Mouse (Mus musculus): ENCODE measurements around the gene Tex13c2. TPM values are rescaled to one million over a fixed set of nuclear protein-coding genes. Genes with fewer than 3 reads are reported as not detected.

Gene Tex13c2
- not detected for total RNA-seq (2021)
- long read RNA-seq, experiment 1: 0 reads
- long read RNA-seq, experiment 2: 0 reads

DNA sequence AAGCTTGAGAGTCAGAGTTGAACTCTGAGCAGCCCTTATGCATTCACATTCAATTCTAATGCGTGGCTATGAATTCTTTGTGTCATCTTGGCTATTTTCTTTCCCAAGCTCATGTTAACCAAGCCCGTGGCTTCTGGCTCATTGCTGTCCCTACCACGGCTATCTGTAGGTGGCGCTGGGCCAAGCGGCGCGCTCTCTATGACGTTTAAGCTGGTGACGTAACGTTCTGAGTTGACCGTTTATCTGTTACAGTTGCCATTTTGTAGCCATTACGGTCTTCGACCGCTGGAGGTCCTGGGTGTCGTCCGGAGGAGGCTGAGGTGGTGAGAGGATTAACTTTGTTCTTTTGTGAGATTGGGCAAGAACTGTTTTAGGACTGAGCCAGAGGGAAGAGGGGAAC lies at the start of gene Tex13c2:
Gene Tex13c2, plus strand, starts transcription at position 246 of the 400 bp plus-strand sequence.
- intact Hi-C loops (cut with DNase I; ENCODE audit: low total_unique reads): no loop called here
- no peak for DNase-seq

DNA sequence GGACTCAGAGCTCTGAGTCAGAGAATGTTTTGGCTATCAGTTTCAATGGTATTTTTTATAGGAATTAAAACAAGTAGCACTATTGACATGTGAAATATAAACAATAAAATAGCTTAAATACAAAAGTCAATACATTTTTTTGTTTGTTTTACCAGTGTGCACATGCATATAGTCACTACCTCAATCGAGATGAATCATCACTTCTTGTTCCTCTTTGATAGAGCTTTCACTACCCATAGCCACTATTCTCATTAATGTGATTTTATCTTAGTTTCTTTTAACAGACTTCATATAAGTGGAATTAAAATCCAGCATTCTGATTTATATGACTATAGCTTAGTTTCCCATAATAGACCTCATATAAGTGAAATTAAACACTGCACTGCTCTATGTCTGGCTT lies 39.2 kb upstream of the Tex13c2 start:
- intact Hi-C loops (cut with DNase I; ENCODE audit: low total_unique reads): no loop called here
- DNase-seq: no peak

DNA sequence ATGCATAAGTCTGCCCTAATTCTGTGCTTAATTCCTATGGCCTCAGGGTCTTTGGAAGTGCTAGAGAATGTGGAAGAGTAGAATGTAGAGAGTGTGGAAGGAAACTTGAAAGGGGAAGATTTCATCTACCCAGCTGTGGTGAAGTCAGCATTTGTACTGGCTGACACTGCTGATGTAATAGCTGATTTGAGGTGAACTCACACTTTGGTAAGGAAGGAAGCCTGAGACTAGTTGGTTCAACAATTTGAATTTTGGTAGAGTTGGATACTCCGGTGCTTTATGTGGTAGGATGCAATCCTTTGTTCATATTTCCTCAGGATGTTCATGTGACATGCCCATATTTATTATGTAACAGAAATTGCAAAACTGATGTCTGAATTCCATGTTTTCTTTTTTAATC lies 36.5 kb upstream of the Tex13c2 start:
- intact Hi-C loops (cut with DNase I; ENCODE audit: low total_unique reads): no loop called here
- DNase-seq: no peak

DNA sequence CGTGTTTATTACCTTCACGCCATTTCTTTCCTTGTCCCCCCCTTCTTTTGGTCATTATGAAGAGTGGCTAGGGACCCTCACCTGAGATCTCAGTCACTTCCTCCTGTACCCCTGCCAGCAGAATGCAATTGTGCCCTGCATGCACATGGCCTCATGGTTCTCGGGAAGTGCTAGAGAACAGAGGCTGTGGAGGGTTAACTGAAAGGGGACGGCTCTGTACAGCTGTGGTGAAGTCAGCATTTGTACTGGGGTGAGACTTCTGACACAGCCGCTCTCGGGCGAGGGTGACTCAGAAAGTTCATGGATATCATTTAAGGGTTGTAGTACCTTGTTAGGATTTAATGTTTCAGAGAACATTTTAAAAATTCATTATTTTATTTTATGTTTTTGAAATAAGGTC lies 35.0 kb upstream of the Tex13c2 start:
- DNase-seq: no peak
- intact Hi-C loops (cut with DNase I; ENCODE audit: low total_unique reads): no loop called here

DNA sequence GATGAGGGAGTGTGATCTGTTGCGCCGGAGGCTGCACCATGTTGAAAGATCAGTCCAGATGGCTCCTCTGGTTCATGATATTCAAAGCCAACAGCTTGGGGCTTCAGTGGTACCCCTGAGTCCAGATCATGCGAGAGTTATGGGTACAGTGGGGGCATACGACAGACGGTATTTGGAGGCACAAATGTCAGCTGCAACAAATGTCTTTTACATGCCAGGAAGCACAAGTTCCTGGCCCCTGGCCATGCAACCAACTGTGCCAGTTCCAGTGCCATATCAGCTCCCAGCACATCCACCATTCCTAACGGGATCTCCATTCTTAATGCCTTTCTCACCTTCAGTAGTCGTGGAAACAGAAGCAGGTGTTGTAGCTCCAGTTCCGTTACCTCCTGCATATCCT lies 845 bp downstream of the Tex13c2 start:
- no peak for DNase-seq
- intact Hi-C loops (cut with DNase I; ENCODE audit: low total_unique reads): no loop called here

DNA sequence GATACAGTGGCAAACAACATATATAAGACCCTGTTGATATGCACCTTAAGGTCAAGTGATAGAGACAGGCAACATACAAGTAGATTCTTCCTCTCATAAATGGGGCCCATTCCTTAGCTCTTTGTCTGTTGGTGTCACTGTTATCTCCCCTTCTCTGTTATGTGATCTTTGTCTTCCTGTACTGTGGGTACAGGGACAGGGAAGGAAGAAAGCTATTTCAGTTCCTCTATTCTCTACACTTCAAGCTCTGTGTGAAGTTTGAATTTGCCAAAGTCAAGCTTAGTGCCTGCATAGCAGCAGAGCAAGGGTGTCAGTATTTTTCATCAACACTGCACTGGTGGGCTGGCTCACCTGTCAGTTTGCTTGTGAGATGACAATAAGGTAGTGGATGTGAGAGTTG lies 11.0 kb downstream of the Tex13c2 start:
- DNase-seq: no peak
- intact Hi-C loops (cut with DNase I; ENCODE audit: low total_unique reads): no loop called here

DNA sequence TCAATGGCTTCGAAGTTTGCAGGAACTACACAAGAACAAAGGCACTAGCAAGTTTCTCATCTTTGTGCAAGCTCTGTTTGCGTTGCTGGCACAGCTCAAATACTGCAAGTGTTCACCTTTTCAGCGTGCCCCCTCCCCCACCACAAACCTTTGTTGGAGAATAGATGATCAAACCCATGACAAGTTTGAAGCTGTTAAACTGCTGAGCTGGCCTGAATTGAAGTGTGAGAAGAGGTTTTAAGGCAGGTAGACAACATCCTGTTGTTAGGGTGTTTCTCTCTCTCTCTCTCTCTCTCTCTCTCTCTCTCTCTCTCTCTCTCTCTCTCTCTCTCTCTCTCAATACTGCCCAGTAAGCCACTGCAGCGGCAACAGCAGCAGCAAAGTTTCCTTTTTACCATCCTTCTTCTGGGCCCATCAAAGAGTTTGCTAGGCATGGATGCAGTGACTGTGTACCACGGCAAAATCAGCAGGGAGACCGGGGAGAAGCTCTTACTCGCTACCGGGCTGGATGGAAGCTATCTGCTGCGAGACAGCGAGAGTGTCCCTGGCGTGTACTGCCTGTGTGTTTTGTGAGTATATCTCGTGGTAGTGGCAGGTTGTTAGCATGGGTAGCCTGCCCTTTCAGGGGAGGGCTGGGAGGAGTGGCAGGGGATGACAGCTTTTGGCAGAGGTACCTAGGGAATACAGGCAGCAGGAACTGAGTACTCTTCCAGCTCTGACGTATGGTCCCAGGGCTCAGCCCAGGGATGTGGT lies 13.0 kb downstream of the Tex13c2 start, which contains the start of gene Sh2d1a:
Gene Sh2d1a, plus strand, starts transcription at position 163 of the 753 bp plus-strand sequence.
- DNase-seq: no peak
- intact Hi-C loops (cut with DNase I; ENCODE audit: low total_unique reads): no loop called here

DNA sequence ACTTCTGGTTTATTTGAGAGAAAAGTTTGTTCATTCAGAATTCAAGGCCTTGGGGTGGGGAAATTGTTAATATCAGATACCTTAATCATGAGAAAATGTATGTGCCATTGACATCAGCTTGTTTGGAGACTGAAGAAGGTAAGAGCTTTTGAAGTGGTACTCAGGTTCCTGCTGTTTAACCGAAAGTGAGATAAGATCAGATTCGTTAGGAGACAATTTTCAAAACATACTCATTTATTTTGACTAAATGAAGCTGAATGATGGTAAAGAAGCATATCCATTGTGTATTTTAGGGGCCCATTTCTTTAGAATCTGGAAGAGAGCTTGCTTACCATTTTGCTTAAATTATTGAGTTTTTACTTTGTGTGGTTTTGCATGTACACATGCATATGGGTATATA lies 21.6 kb downstream of the Tex13c2 start:
- no peak for DNase-seq
- intact Hi-C loops (cut with DNase I; ENCODE audit: low total_unique reads): no loop called here

DNA sequence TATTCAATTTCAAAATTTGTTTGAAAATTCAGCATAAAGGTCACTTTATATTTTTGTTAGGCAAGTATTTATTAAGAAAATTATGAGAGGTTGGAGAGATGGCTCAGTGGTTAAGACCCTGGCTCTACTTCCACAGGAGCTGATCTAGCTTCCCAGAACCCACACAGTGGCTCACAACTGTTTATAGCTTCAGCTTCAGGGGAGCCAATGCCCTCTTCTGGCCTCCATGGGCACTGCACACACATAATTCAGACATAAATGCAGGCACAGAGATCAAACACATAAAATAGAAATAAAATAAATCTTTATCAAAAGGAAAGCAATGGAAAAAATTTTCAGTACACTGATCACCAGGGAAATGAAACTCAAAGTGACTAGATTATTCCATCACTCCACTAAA lies 23.1 kb downstream of the Tex13c2 start:
- intact Hi-C loops (cut with DNase I; ENCODE audit: low total_unique reads): no loop called here
- no peak for DNase-seq

DNA sequence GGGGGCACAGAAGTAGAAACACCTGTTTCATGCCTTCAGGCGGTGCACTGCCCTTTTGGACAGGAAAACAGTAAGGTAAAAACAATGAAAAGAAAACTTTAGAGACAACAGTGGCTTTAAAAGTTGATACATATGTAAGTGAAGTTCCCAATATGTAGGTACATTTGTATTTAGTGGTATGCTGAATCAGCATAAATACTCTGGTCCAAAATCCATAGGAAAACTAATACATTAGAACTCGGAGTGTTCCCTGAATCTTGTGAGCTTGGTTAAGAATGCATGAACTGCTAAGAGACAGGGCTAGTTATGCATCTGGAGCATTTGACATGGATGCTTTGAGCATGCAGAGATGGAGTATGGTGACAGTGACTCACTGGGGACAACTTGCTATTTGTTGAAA lies 33.4 kb downstream of the Tex13c2 start:
- intact Hi-C loops (cut with DNase I; ENCODE audit: low total_unique reads): no loop called here
- no peak for DNase-seq

DNA sequence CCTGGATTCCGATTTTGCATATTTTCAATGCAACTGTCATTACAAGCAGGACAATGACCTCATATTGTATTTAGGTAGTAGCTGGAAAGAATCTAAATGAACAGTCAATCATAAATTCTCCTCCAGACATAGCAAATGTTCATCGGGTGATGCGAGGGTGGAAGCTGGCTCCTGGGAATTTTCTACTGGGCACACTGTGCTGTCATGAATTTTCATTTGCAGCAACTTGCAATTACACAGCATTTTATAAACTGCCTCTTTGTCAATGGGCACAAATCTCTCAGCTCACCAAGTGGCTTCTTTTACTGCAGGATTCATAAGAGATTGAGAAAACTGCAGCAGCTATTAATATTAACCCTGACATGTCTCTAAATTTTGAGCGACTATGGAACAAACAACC lies 41.2 kb downstream of the Tex13c2 start:
- no peak for DNase-seq
- intact Hi-C loops (cut with DNase I; ENCODE audit: low total_unique reads): no loop called here

DNA sequence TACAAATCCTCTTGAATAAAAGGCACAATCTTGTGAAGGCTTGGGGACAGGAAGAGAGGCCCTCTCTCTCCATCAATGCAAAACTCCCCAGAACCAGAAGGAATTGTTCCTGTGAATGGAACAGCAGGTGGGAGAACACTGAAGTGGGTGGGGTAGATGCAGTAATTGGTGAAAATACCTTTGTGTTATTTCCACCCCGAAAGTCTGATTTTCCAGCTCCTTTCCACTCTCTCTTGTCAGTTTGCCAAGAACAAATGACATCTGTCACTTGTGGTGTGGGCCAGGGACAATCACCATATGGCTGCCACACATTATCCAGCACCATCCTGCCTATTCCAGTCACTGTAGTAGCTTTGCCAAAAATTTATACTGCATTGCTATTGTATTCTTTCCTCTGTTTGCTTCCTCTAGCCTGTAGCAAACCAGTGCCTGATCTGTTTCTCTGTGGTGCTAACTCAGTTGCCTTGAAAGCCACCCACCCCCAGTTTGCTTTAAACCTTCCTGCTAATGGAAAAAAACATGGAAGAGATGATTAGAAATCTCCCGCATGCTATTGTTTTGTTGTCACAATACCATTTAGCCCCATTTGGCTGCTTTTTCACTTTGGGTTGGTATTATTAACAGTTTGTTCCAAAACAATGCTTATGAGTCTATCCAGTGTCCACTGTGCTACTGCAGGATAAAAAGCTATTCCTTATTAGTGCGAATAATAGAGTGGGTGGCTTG lies 50.7 kb downstream of the Tex13c2 start:
- DNase-seq: no peak
- intact Hi-C loops (cut with DNase I; ENCODE audit: low total_unique reads): no loop called here

DNA sequence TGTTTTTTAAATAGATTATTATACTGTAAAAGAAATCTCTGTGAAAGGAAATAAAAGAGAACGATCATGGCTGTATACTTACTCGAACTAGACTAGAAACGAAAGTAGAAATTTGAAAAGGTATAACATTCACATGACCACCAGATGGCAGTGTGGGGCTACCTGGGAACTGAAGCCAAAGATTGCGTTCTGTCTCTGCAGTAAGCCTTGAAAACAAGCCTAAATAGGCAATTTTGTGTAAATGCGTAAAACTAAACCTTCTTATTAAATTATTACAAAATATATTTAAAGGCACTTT lies 51.2 kb downstream of the Tex13c2 start:
- intact Hi-C loops (cut with DNase I; ENCODE audit: low total_unique reads): no loop called here
- DNase-seq: peak; percentile 61

Other genes with a start within 250 kb of the Tex13c2 start
- gene Sh2d1a, start 12.8 kb downstream of the Tex13c2 start, total RNA-seq (2021): not detected